Mouse (Mus musculus): ENCODE results near the gene Ahcy. TPM values are rescaled to one million over a fixed set of nuclear protein-coding genes. Genes with fewer than 3 reads are reported as not detected.

Gene Ahcy
- total and polyA plus RNA-seq, 3 experiments: 364 to 529 (median 514) TPM

DNA sequence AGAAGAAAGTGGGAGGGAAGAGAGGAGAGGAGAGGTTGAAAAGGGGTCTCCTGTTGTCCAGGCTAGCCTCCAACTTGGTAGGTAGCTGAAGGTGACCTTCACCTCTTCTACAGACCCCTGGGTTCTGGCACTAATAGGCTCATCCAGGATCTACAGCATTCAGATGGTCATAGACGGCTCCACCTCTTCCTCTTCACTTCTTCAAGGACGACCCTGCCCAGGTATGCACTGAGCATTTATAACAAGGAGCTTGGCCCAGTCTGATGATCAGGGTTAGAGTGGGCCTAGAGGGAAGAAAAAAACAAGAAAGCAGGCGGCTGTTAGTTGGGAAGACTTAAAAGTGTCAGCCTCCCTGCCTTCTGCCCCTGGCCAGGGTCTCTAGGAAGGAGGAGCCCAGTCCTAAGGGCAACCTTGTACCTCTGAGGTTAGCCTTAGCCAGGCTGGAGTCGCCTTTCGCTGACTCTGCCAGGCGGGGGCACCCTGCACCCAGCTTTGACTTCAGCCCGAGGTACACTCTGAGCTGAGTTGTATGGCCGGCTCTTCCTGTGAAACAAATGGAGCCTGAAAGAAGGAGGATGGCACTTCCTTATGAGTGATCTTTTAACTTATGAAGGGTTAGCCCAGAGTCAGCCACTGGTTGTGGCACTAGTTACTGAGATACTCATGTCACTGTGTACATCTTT lies 8.0 kb upstream of the Ahcy start:
- Histone ChIP-seq H3K79me2 (replicated peaks; ENCODE audit: control insufficient read depth, extremely low read depth, insufficient read depth, poor library complexity, severe bottlenecking) (no peaks in the 10 kb centered on the region), H3K4me3 (replicated peaks in 1 of 3; ENCODE audit: low read depth in 2 of 3, low read length in 2 of 3, poor library complexity in 1 of 3) (no peak overlapping the region), H3K9ac (ENCODE audit: insufficient read depth, low read depth) (no peak overlapping the region), H3K36me3 (replicated peaks in 1 of 2; ENCODE audit: control insufficient read depth in 1 of 2, insufficient read depth in 1 of 2, low read length in 1 of 2) (no peaks in the 10 kb centered on the region), H3K27me3 (replicated peaks) (no peaks in the 10 kb centered on the region), H3K4me1 (ENCODE audit: control insufficient read depth in 1 of 2, insufficient read depth in 2 of 2) (peaks cover 0 to 8% of the 10 kb centered on the region in 2 experiments; a peak in 2 of 4 replicates), H3K4me2 (ENCODE audit: insufficient read depth, low read depth, poor library complexity, severe bottlenecking) (no peak overlapping the region), H3K27ac (ENCODE audit: insufficient read depth, low read depth) (no peak overlapping the region), H3K9me3 (replicated peaks; ENCODE audit: low read length) (no peaks in the 10 kb centered on the region)
- peak; percentile 64 for DNase-seq (ENCODE audit: extremely low read depth)
- TF ChIP-seq POLR2A (IDR thresholded peaks at IDR 0.05; ENCODE audit: low read depth, low read length) (peak; percentile 17; the same call in 1 of the 2 replicates), ZKSCAN1 (IDR thresholded peaks at IDR 0.05; ENCODE audit: borderline replicate concordance, low read depth, low read length) (no peak), SMC3 (IDR thresholded peaks at IDR 0.05; ENCODE audit: low read depth, low read length) (peak; percentile 94), ZNF384 (IDR thresholded peaks at IDR 0.05; ENCODE audit: low read depth, low read length) (no peak), HCFC1 (IDR thresholded peaks at IDR 0.05; ENCODE audit: low read depth, low read length) (no peak), RCOR1 (conservative IDR thresholded peaks at IDR 0.05; ENCODE audit: low read depth, low read length) (no peak), MYC (IDR thresholded peaks at IDR 0.05; ENCODE audit: low read depth, low read length) (no peak), MEF2A (IDR thresholded peaks at IDR 0.05; ENCODE audit: borderline replicate concordance, low read depth, low read length) (no peak), MAX (IDR thresholded peaks at IDR 0.05; ENCODE audit: low read length) (no peak), EP300 (IDR thresholded peaks at IDR 0.05; ENCODE audit: low read length) (no peak), ZC3H11A (IDR thresholded peaks at IDR 0.05; ENCODE audit: low read depth, low read length) (no peak), RAD21 (IDR thresholded peaks at IDR 0.05; ENCODE audit: low read depth, low read length) (peak; percentile 97), CTCF (conservative IDR thresholded peaks at IDR 0.05 in 1 of 2, IDR thresholded peaks at IDR 0.05 in 1 of 2; ENCODE audit: low read depth in 2 of 2, low read length in 2 of 2) (peak; percentile 31 to 94; a peak in 3 of 4 replicates), CHD1 (IDR thresholded peaks at IDR 0.05; ENCODE audit: low read depth, low read length) (no peak)
- in situ Hi-C loops (cut with MboI; ENCODE audit: low pct_ligation_motif_present, low pct_unique_long_range_greater_than_20kb, low sequenced_read_pairs): loop anchor here (10.0 to 25.0 kb wide), 2 partner anchors 103 to 305 kb away; partner anchors contain the start of gene Trp53inp2
- dilution Hi-C loops (cut with MboI; ENCODE audit: extremely low pct_ligation_motif_present, extremely low pct_unique_long_range_greater_than_20kb, low sequenced_read_pairs): no loop called here

- DNase-seq (ENCODE audit: extremely low read depth): no peak
- Histone ChIP-seq H3K9me3 (replicated peaks; ENCODE audit: low read length) (no peaks in the 10 kb centered on the region), H3K36me3 (replicated peaks in 1 of 2; ENCODE audit: control insufficient read depth in 1 of 2, insufficient read depth in 1 of 2, low read length in 1 of 2) (no peaks in the 10 kb centered on the region), H3K9ac (ENCODE audit: insufficient read depth, low read depth) (no peak overlapping the region), H3K27ac (ENCODE audit: insufficient read depth, low read depth) (no peak overlapping the region), H3K27me3 (replicated peaks) (no peaks in the 10 kb centered on the region), H3K4me3 (replicated peaks in 1 of 3; ENCODE audit: low read depth in 2 of 3, low read length in 2 of 3, poor library complexity in 1 of 3) (no peak overlapping the region), H3K4me1 (ENCODE audit: control insufficient read depth in 1 of 2, insufficient read depth in 2 of 2) (peaks cover 0 to 9% of the 10 kb centered on the region in 2 experiments; a peak in 2 of 4 replicates), H3K4me2 (ENCODE audit: insufficient read depth, low read depth, poor library complexity, severe bottlenecking) (no peak overlapping the region), H3K79me2 (replicated peaks; ENCODE audit: control insufficient read depth, extremely low read depth, insufficient read depth, poor library complexity, severe bottlenecking) (no peaks in the 10 kb centered on the region)
- dilution Hi-C loops (cut with MboI; ENCODE audit: extremely low pct_ligation_motif_present, extremely low pct_unique_long_range_greater_than_20kb, low sequenced_read_pairs) (no loop called here), in situ Hi-C loops (cut with MboI; ENCODE audit: low pct_ligation_motif_present, low pct_unique_long_range_greater_than_20kb, low sequenced_read_pairs) (loop anchor here (10.0 to 25.0 kb wide), 2 partner anchors 104 to 306 kb away; partner anchors contain the start of gene Trp53inp2)
- no peak for TF ChIP-seq CHD2 (IDR thresholded peaks at IDR 0.05; ENCODE audit: low read length)
- no peak for TF ChIP-seq EP300 (IDR thresholded peaks at IDR 0.05; ENCODE audit: low read length)
- no peak for TF ChIP-seq USF2 (conservative IDR thresholded peaks at IDR 0.05; ENCODE audit: low read depth, low read length)
- TF ChIP-seq ZMIZ1 (IDR thresholded peaks at IDR 0.05; ENCODE audit: low read depth, low read length): no peak
- no peak for TF ChIP-seq ZNF384 (IDR thresholded peaks at IDR 0.05; ENCODE audit: low read depth, low read length)
- TF ChIP-seq UBTF (IDR thresholded peaks at IDR 0.05; ENCODE audit: low read depth, low read length): no peak
- TF ChIP-seq MAFK (IDR thresholded peaks at IDR 0.05; ENCODE audit: insufficient replicate concordance, low read length): no peak
- TF ChIP-seq MYC (IDR thresholded peaks at IDR 0.05; ENCODE audit: low read depth, low read length): no peak
- TF ChIP-seq E2F4 (IDR thresholded peaks at IDR 0.05; ENCODE audit: insufficient replicate concordance, low read depth, low read length): no peak
- TF ChIP-seq SIN3A (IDR thresholded peaks at IDR 0.05; ENCODE audit: low read length): no peak
- no peak for TF ChIP-seq CTCF (conservative IDR thresholded peaks at IDR 0.05 in 1 of 2, IDR thresholded peaks at IDR 0.05 in 1 of 2; ENCODE audit: low read depth in 2 of 2, low read length in 2 of 2)
- no peak for TF ChIP-seq RCOR1 (conservative IDR thresholded peaks at IDR 0.05; ENCODE audit: low read depth, low read length)
- no peak for TF ChIP-seq GABPA (IDR thresholded peaks at IDR 0.05; ENCODE audit: insufficient replicate concordance, low read depth, low read length)
- TF ChIP-seq KAT2A (IDR thresholded peaks at IDR 0.05; ENCODE audit: insufficient replicate concordance, low read length): no peak
- TF ChIP-seq MEF2A (IDR thresholded peaks at IDR 0.05; ENCODE audit: borderline replicate concordance, low read depth, low read length): no peak
Measured at GRCm38 (mm10) chr2:155081056-155081455, 6.8 kb upstream of the Ahcy start.

All from CH12.LX (cell line).